Mouse (Mus musculus) hindbrain, embryonic 16.5 days (tissue): ENCODE measurements around the gene Mospd3. TPM values are rescaled to one million over a fixed set of nuclear protein-coding genes. Genes with fewer than 3 reads are reported as not detected.
A peak's percentile ranks its signal among the peaks of the same experiment; 100 is the strongest.
"Not testable (repeated sequence)": the region's sequence is repeated elsewhere in the genome, so short reads cannot be mapped to it uniquely, and the experiment has no call there.

Experiments
- ATAC-seq: fragments of 200-750 bp; cut with Nextera tagmentation; 2 replicates; pipeline ENCODE4 v1.8.0; 2017; ENCODE audit warnings: moderate TSS enrichment, moderate library complexity
- H3K27ac ChIP-seq: fragments of 300-500 bp; sonication (generic); 2 replicates; pipeline ENCODE4 v1.5.1; 2014; ENCODE audit warnings: low read depth, mild to moderate bottlenecking, control low read depth, low read length, moderate library complexity
- H3K27me3 ChIP-seq: fragments of 300-500 bp; sonication (generic); replicated peaks from 2 replicates; pipeline ENCODE4 v1.6.1; 2014; ENCODE audit warnings: low read length; ENCODE audit not compliant: control insufficient read depth, insufficient read depth
- H3K36me3 ChIP-seq: fragments of 300-500 bp; sonication (generic); 2 replicates; pipeline ENCODE4 v1.6.1; 2014; ENCODE audit warnings: mild to moderate bottlenecking, low read length, moderate library complexity, mixed read lengths; ENCODE audit not compliant: control insufficient read depth, insufficient read depth
- H3K4me1 ChIP-seq: fragments of 300-500 bp; sonication (generic); 2 replicates; pipeline ENCODE4 v1.6.1; 2014; ENCODE audit warnings: low read depth, low read length; ENCODE audit not compliant: control insufficient read depth, insufficient read depth
- H3K4me2 ChIP-seq: fragments of 300-500 bp; sonication (generic); 2 replicates; pipeline ENCODE4 v1.6.1; 2014; ENCODE audit warnings: mild to moderate bottlenecking, low read length, control low read depth, moderate library complexity
- H3K4me3 ChIP-seq: fragments of 300-500 bp; sonication (generic); 2 replicates; pipeline ENCODE4 v1.5.1; 2014; ENCODE audit warnings: mild to moderate bottlenecking, low read length, control low read depth, moderate library complexity
- H3K9ac ChIP-seq: fragments of 300-500 bp; sonication (generic); 2 replicates; pipeline ENCODE4 v1.6.1; 2014; ENCODE audit warnings: low read depth, mild to moderate bottlenecking, control low read depth, low read length, moderate library complexity
- H3K9me3 ChIP-seq: fragments of 300-500 bp; sonication (generic); 2 replicates; pipeline ENCODE4 v1.6.1; 2014; ENCODE audit warnings: mild to moderate bottlenecking, low read length, moderate library complexity; ENCODE audit not compliant: control insufficient read depth
- WGBS: fragments of 180-500 bp; shearing (Covaris S2); extraction: QIAGEN DNeasy Blood & Tissue Kit; methylation state at CpG from one replicate; pipeline ENCODE4 v1.1.7; 2014; 5-methylcytosine and 5-hydroxymethylcytosine counted together
- polyA plus RNA-seq: library from polyadenylated mRNA; unstranded; fragments of >200 nt; fragmentation: Nextera tagmentation; extraction: Ambion mirVana; gene quantifications from 2 replicates; pipeline ENCODE4 v1.2.1, GENCODE M21; 2015

Mospd3 gene
- polyA plus RNA-seq, 1 experiment from 2014 or later = 60.0 TPM

DNA sequence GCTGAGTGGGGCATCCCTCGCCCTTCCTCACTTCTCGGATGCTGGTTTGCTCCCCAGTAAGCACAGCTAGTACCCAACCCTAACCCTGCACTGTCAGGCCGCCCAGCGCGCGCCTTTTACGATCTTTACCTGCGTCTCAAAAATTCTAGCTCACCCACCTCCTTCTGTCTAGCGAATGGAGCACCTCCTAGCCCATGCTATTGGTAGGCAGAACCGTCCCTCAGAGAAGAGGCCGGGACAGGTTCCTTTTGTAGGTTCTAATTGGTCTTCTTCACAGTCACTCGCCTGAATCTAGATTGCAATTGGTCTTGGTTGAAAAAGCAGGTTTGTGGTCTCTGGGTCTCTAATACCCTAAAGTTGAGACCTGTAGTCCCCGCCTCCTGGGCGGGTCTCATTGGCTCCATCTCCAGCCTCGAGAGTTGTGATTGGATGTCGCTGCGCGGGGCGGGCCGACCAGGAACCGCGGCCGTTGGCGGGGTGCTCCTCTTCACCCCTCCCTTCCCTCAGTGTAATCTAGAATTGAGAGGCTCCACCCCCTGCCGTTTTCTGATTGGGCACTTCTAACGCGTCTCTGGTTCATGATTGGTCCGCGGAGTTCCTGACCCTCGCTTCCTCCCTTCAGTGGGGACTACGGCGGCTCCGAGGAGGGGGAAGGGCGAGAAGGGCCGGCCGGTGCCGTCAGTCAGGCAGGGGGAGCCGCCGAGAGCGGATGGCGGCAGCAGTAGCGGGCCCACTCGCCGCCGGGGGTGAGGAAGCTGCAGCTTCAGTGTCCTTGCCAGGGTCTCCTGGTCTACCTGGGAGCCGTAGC is 27.8 kb upstream of the Mospd3 start, which contains the start of the genes Fbxo24, Lrch4 and Gm20605:
TSS of gene Fbxo24 (minus strand) at position 505 of the 808 bp plus-strand sequence.
TSS of gene Lrch4 (plus strand) at position 624 of the 808 bp plus-strand sequence.
TSS of gene Gm20605 (plus strand) at position 678 of the 808 bp plus-strand sequence.
- H3K9me3 ChIP-seq = no peaks in the 10 kb centered on the region
- H3K27me3 ChIP-seq = no peaks in the 10 kb centered on the region
- peak within 1 kb of the TSS; percentile 99 for H3K4me3 ChIP-seq
- H3K9ac ChIP-seq = peak within 1 kb of the TSS; percentile 92
- peak; percentile 99 for ATAC-seq
- peak within 1 kb of the TSS; percentile 92 for H3K27ac ChIP-seq
- H3K36me3 ChIP-seq = no peaks in the 10 kb centered on the region; the same call in 1 of the 2 replicates
- peak within 1 kb of the TSS; percentile 97 for H3K4me2 ChIP-seq
- H3K4me1 ChIP-seq = peaks cover 29% of the 10 kb centered on the region
- WGBS = under 1% methylated on average over 44 of the region's 46 CpGs

GRCm38 (mm10) chr5:137627991-137628390 is 27.1 kb upstream of the Mospd3 start:
- WGBS = 6% methylated on average over 9 of the region's 9 CpGs

GRCm38 (mm10) chr5:137623937-137624530 is 23.2 kb upstream of the Mospd3 start:
- H3K9ac ChIP-seq = no peak overlapping the region
- H3K27me3 ChIP-seq = no peaks in the 10 kb centered on the region
- ATAC-seq = no peak
- H3K4me2 ChIP-seq = no peak overlapping the region
- peaks cover 4% of the 10 kb centered on the region; the same call in 1 of the 2 replicates for H3K4me1 ChIP-seq
- no peak overlapping the region for H3K4me3 ChIP-seq
- H3K36me3 ChIP-seq = no peaks in the 10 kb centered on the region
- H3K9me3 ChIP-seq = no peaks in the 10 kb centered on the region
- no peak overlapping the region for H3K27ac ChIP-seq
- WGBS = 83% methylated on average over 11 of the region's 11 CpGs

More at GRCm38 (mm10) chr5:137627991-137628390, 27.1 kb upstream of the Mospd3 start:
- Histone ChIP-seq H3K27me3 (no peaks in the 10 kb centered on the region), H3K27ac (peak overlapping the region; percentile 91), H3K9ac (peak overlapping the region; percentile 81), H3K4me1 (peaks cover 29% of the 10 kb centered on the region), H3K9me3 (no peaks in the 10 kb centered on the region), H3K4me2 (peak overlapping the region; percentile 80), H3K4me3 (peak overlapping the region; percentile 99), H3K36me3 (no peaks in the 10 kb centered on the region)
- no peak for ATAC-seq

- H3K4me1 ChIP-seq = no peaks in the 10 kb centered on the region
- H3K27me3 ChIP-seq = no peaks in the 10 kb centered on the region
- no peaks in the 10 kb centered on the region for H3K36me3 ChIP-seq
- H3K9ac ChIP-seq = no peak overlapping the region
- 89% methylated on average over 7 of the region's 7 CpGs for WGBS
- no peak for ATAC-seq
- no peaks in the 10 kb centered on the region for H3K9me3 ChIP-seq
- no peak overlapping the region for H3K4me3 ChIP-seq
- H3K27ac ChIP-seq = no peak overlapping the region
- H3K4me2 ChIP-seq = no peak overlapping the region
Observed at GRCm38 (mm10) chr5:137615347-137615746, 14.5 kb upstream of the Mospd3 start.

- H3K27me3 ChIP-seq, H3K36me3 ChIP-seq, H3K4me2 ChIP-seq, H3K27ac ChIP-seq, H3K4me3 ChIP-seq, ATAC-seq, H3K9ac ChIP-seq, H3K9me3 ChIP-seq, H3K4me1 ChIP-seq: not testable (repeated sequence)
- 90% methylated on average over 2 of the region's 2 CpGs for WGBS
Observed at GRCm38 (mm10) chr5:137614921-137615320, 14.1 kb upstream of the Mospd3 start.

DNA sequence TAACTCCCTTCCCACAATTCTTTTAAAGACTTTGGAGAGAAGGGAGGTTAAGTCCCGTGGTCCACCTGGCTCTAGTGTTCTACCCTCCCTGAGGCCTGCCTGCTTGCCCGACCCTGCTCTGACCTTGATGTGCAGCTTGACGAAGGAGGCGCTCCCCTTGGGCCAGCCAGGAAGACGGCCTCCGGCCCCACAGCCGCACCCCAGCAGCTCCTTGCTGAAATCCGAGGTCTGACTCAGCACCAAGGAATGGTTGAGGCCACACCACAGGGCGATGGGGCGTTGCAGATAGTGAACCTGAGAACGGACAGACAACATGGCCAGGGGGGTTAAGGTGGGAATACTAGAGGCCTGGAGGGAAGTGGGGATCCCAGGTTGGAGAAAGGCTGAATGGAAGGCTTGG is 12.7 kb upstream of the Mospd3 start, which contains the start of gene Pcolce:
TSS of gene Pcolce (minus strand) at position 235 of the 400 bp plus-strand sequence.
- no peaks in the 10 kb centered on the region for H3K9me3 ChIP-seq
- H3K36me3 ChIP-seq = no peaks in the 10 kb centered on the region
- no peaks in the 10 kb centered on the region for H3K27me3 ChIP-seq
- H3K4me1 ChIP-seq = peaks cover under 1% of the 10 kb centered on the region; the same call in 1 of the 2 replicates
- H3K4me3 ChIP-seq = no peak within 1 kb of the TSS
- WGBS = 59% methylated on average over 11 of the region's 11 CpGs
- H3K4me2 ChIP-seq = no peak within 1 kb of the TSS
- H3K9ac ChIP-seq = no peak within 1 kb of the TSS
- no peak within 1 kb of the TSS for H3K27ac ChIP-seq
- ATAC-seq = no peak

GRCm38 (mm10) chr5:137613076-137613475 is 12.2 kb upstream of the Mospd3 start:
- Histone ChIP-seq H3K27me3 (no peaks in the 10 kb centered on the region), H3K9ac (no peak overlapping the region), H3K4me1 (peaks cover 6% of the 10 kb centered on the region), H3K36me3 (no peaks in the 10 kb centered on the region), H3K4me2 (no peak overlapping the region), H3K4me3 (no peak overlapping the region), H3K9me3 (no peaks in the 10 kb centered on the region), H3K27ac (no peak overlapping the region)
- WGBS = 82% methylated on average over 5 of the region's 5 CpGs
- ATAC-seq = no peak

DNA sequence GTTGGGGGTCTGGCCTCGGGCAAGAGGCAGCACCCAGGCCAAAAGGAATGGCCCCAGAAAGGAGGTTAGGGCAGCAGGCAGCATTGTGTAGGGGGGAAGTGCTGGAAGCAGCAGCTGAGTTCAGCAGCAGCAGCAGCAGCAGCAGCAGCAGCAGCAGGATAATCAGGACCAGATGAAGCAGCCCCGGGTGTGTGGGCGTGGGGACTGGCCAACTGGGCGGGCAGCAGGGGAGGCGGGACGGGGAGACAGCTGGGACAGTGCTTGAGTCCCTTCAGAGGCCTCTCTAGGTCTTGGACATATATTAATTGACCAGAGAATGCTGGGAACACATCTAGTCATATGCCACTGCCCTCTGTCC is 10.4 kb upstream of the Mospd3 start:
- Histone ChIP-seq H3K27ac (no peak overlapping the region), H3K4me1 (peaks cover 6% of the 10 kb centered on the region), H3K36me3 (no peaks in the 10 kb centered on the region), H3K4me3 (no peak overlapping the region; the same call in 1 of the 2 replicates), H3K9ac (peak overlapping the region; percentile 3; the same call in 1 of the 2 replicates), H3K27me3 (no peaks in the 10 kb centered on the region), H3K4me2 (no peak overlapping the region), H3K9me3 (no peaks in the 10 kb centered on the region)
- no peak for ATAC-seq
- WGBS = 31% methylated on average over 6 of the region's 6 CpGs
